Mouse (Mus musculus) midbrain, postnatal 0 days (tissue): ENCODE measurements at regions not wholly inside any gene's neighbourhood (a gene's known extent, or its start where the extent isn't known, plus 50 kb on each side); places are given as distances from the start of the nearest gene placed in this dataset.
A peak's percentile ranks its signal among the peaks of the same experiment; 100 is the strongest.
"Not testable (repeated sequence)": the region's sequence is repeated elsewhere in the genome, so short reads cannot be mapped to it uniquely, and the experiment has no call there.

Source experiments
- ATAC-seq: fragments of 200-750 bp; cut with Nextera tagmentation; 2 replicates; pipeline ENCODE4 v1.8.0; 2017; ENCODE audit warnings: moderate number of reproducible peaks, mild to moderate bottlenecking, moderate TSS enrichment, moderate library complexity; ENCODE audit not compliant: low FRiP score
- DNase-seq: peaks from one replicate; pipeline ENCODE4 v3.0.0-alpha.2; 2015; ENCODE audit warnings: low spot score
- H3K27ac ChIP-seq: fragments of 300-500 bp; sonication (generic); 2 replicates; pipeline ENCODE4 v1.5.1; 2014; ENCODE audit warnings: low read depth, mild to moderate bottlenecking, low read length, mixed read lengths
- H3K27me3 ChIP-seq: fragments of 300-500 bp; sonication (generic); 2 replicates; pipeline ENCODE4 v1.6.1; 2014; ENCODE audit warnings: low read length, control low read depth, mixed read lengths; ENCODE audit not compliant: insufficient read depth
- H3K36me3 ChIP-seq: fragments of 300-500 bp; sonication (generic); 2 replicates; pipeline ENCODE4 v1.6.1; 2014; ENCODE audit warnings: low read length, control low read depth, mixed read lengths; ENCODE audit not compliant: insufficient read depth
- H3K4me1 ChIP-seq: fragments of 300-500 bp; sonication (generic); 2 replicates; pipeline ENCODE4 v1.6.1; 2014; ENCODE audit warnings: mild to moderate bottlenecking, control low read depth, antibody characterized with exemption, low read length, mixed read lengths; ENCODE audit not compliant: insufficient read depth
- H3K4me2 ChIP-seq: fragments of 300-500 bp; sonication (generic); 2 replicates; pipeline ENCODE4 v1.6.1; 2014; ENCODE audit warnings: low read depth, mild to moderate bottlenecking, low read length, mixed read lengths; ENCODE audit not compliant: poor library complexity, severe bottlenecking
- H3K4me3 ChIP-seq: fragments of 300-500 bp; sonication (generic); 2 replicates; pipeline ENCODE4 v1.5.1; 2014; ENCODE audit warnings: low read depth, mild to moderate bottlenecking, low read length, moderate library complexity
- H3K9ac ChIP-seq: fragments of 300-500 bp; sonication (generic); replicated peaks from 2 replicates; pipeline ENCODE4 v1.6.1; 2014; ENCODE audit warnings: mild to moderate bottlenecking, low read length, moderate library complexity, mixed read lengths; ENCODE audit not compliant: poor library complexity, severe bottlenecking
- H3K9me3 ChIP-seq: fragments of 300-500 bp; sonication (generic); 2 replicates; pipeline ENCODE4 v1.6.1; 2016; ENCODE audit warnings: low read length, control low read depth
- CTCF ChIP-seq: IDR thresholded peaks from 2 replicates; pipeline ENCODE4 v1.5.1; 2016; ENCODE audit warnings: antibody characterized with exemption, mild to moderate bottlenecking
- WGBS: fragments of 180-500 bp; shearing (Covaris S2); extraction: QIAGEN DNeasy Blood & Tissue Kit; methylation state at CpG from one replicate; pipeline ENCODE4 v1.1.7; 2014; 5-methylcytosine and 5-hydroxymethylcytosine counted together

DNA sequence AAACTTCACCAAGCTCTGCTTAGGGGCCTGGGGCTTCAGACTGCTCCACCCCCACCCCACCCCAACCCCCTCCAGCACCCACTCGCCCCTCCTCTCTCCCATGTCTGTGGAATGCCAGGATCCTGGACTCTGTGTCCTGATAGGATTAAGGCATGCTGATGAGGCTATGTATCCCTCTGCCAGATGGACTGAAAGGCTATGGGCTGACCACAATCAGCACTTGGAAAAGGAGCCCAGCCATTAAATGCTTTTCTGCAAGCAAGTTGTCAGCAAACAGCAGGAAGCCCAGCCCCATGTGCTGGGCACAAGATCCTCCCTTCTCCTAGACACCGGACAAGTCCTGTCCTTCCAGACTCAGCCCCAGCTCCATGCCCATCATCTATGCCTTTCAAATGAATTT is 76.7 kb downstream of the Tmem17 start:
- DNase-seq (peak; percentile 46), ATAC-seq (0 out of 2 replicates have a peak, but pooled peaks have one; percentile 11)
- H3K36me3 ChIP-seq, result no peaks in the 10 kb centered on the region
- H3K9me3 ChIP-seq, result no peaks in the 10 kb centered on the region
- TF ChIP-seq CTCF, result no peak
- no peak overlapping the region for H3K4me2 ChIP-seq
- H3K9ac ChIP-seq, result no peak overlapping the region
- H3K27me3 ChIP-seq, result no peaks in the 10 kb centered on the region
- H3K4me3 ChIP-seq, result no peak overlapping the region
- peaks cover 11% of the 10 kb centered on the region; the same call in 1 of the 2 replicates for H3K4me1 ChIP-seq
- no peak overlapping the region; the same call in 1 of the 2 replicates for H3K27ac ChIP-seq
- 12% methylated on average over 2 of the region's 2 CpGs for WGBS

GRCm38 (mm10) chr11:22589901-22590300 is 78.0 kb downstream of the Tmem17 start:
- no peak overlapping the region for H3K4me2 ChIP-seq
- no peak for TF ChIP-seq CTCF
- no peak for ATAC-seq
- no peaks in the 10 kb centered on the region for H3K27me3 ChIP-seq
- 62% methylated on average over 2 of the region's 2 CpGs for WGBS
- H3K9ac ChIP-seq, result no peak overlapping the region
- H3K4me1 ChIP-seq, result peaks cover 4% of the 10 kb centered on the region; the same call in 1 of the 2 replicates
- H3K36me3 ChIP-seq, result no peaks in the 10 kb centered on the region
- no peaks in the 10 kb centered on the region for H3K9me3 ChIP-seq
- DNase-seq, result no peak
- no peak overlapping the region for H3K4me3 ChIP-seq
- H3K27ac ChIP-seq, result no peak overlapping the region

GRCm38 (mm10) chr11:22591050-22591449 is 79.2 kb downstream of the Tmem17 start:
- not testable (repeated sequence) for ATAC-seq, H3K27me3 ChIP-seq, H3K9me3 ChIP-seq, H3K4me3 ChIP-seq, DNase-seq, H3K4me1 ChIP-seq, H3K27ac ChIP-seq, H3K9ac ChIP-seq, H3K4me2 ChIP-seq, H3K36me3 ChIP-seq
- 92% methylated on average over 14 of the region's 14 CpGs for WGBS

DNA sequence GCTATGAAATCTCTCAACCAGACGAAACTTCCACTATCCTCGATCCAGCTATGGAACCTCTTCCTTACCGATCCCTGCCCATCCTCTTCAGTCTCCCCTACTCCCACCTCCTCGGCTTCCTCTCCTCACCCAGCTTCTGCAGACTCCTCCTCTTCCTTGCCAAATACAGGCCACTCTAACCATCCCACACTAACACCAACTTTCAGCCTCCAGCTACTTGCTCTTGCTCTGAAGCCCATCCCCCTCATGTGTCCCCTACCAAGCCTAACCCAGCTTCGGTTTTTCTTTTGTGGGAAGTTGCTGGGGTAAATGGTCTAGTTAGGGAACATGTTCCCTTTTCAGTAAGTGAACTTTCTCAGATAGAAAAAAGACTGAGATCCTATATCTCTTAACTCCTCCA is 80.8 kb downstream of the Tmem17 start:
- Histone ChIP-seq H3K27me3 (no peaks in the 10 kb centered on the region), H3K9me3 (no peaks in the 10 kb centered on the region), H3K36me3 (no peaks in the 10 kb centered on the region), H3K4me2 (no peak overlapping the region), H3K9ac (no peak overlapping the region), H3K4me3 (no peak overlapping the region), H3K27ac (no peak overlapping the region), H3K4me1 (no peaks in the 10 kb centered on the region)
- TF ChIP-seq CTCF, result no peak
- ATAC-seq (no peak), DNase-seq (no peak)
- 95% methylated on average over 5 of the region's 5 CpGs for WGBS

- WGBS, result 85% methylated on average over 8 of the region's 8 CpGs
- Histone ChIP-seq H3K36me3 (no peaks in the 10 kb centered on the region), H3K4me1 (no peaks in the 10 kb centered on the region), H3K27ac (no peak overlapping the region), H3K9ac (no peak overlapping the region), H3K4me2 (no peak overlapping the region), H3K9me3 (no peaks in the 10 kb centered on the region), H3K4me3 (no peak overlapping the region), H3K27me3 (no peaks in the 10 kb centered on the region)
- ATAC-seq (no peak), DNase-seq (no peak)
- TF ChIP-seq CTCF, result no peak
These were observed 84.4 kb downstream of the Tmem17 start for GRCm38 (mm10) chr11:22596076-22596804.

DNA sequence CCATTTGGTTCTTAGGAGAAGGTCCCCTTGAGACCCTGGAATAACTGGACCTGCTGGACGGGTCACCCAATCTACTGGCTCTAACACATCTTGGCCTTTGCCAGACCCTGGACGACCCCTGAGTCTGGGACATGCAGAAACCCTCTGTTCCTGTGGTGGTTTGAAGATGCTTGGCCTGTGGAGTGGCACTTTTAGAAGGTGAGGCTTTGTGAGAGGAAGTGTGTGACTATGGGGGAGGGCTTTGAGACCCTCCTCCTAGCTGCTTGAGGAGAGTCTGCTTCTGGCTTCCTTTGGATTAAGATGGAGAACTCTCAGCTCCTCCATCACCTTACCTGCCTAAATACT is 84.9 kb downstream of the Tmem17 start:
- Histone ChIP-seq H3K4me2 (no peak overlapping the region), H3K27ac (no peak overlapping the region), H3K36me3 (no peaks in the 10 kb centered on the region), H3K9me3 (no peaks in the 10 kb centered on the region), H3K4me1 (no peaks in the 10 kb centered on the region), H3K9ac (no peak overlapping the region), H3K4me3 (no peak overlapping the region), H3K27me3 (no peaks in the 10 kb centered on the region)
- ATAC-seq, result no peak
- TF ChIP-seq CTCF, result no peak
- no peak for DNase-seq
- 85% methylated on average over 2 of the region's 2 CpGs for WGBS
